ENCODE assay signal across 18 mouse cellular contexts in the genomic region with DNA sequence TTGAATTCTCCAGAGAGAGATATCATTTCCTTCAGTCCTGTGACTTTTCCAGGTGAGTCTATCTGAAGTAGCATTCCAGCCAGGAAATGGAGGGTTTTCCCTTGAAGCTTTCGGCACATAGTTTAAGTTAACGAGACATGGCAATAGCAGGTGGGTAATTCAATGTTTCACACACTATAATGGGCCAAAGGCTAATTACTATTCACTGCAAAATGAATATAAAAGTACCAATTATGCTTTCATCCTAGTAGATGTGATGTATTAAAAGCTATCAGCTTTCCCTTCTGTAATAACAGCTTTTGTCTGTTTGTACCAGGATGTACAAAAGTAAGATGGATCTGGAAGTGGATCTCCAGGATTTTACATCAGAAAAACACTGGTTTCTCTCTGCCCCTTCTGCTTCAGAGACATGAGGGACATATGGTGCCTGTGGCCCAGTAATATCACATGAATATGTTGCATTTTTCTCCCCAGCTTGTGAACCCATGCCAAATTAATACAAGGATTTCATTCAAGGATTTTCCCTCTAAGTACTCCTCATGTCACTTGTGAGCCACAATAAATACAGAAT.
"Had no signal": no experiment of that assay in that cellular context is flagged by ENCODE, and none has a peak within 500 bp of the region (broad histone marks: within the 10 kb centered on the region; RNA-seq: fewer than 3 reads in every experiment).

No protein-coding gene starts in this region.

- H3K4me2 ChIP-seq: kidney, embryonic 15.5 days; liver, embryonic 13.5 days; midbrain, embryonic 11.5 days; midbrain, embryonic 15.5 days; neural tube, embryonic 13.5 days; stomach, embryonic 15.5 days had no signal

- H3K9ac ChIP-seq: kidney, embryonic 15.5 days; liver, embryonic 13.5 days; midbrain, embryonic 15.5 days; neural tube, embryonic 13.5 days; stomach, embryonic 15.5 days had no signal

- DNase-seq: kidney, postnatal 10 days; kidney, postnatal 36 days; layer of hippocampus, postnatal 36 days; liver, embryonic 13.5 days; lung, adult 2 months; lung, postnatal 14 days; lung, postnatal 4 days; right cerebral cortex, adult 18-20 months; right cerebral cortex, postnatal 14 days; right cerebral cortex, postnatal 4 days; thymus, postnatal 25 days had no signal

- ATAC-seq: midbrain, embryonic 15.5 days had no signal

- H3K4me1 ChIP-seq: kidney, embryonic 15.5 days; liver, embryonic 13.5 days; midbrain, embryonic 15.5 days; neural tube, embryonic 13.5 days; stomach, embryonic 15.5 days had no signal

- H3K4me3 ChIP-seq: kidney, embryonic 15.5 days; left cerebral cortex, adult 2 months; liver, embryonic 13.5 days; midbrain, embryonic 15.5 days; myocyte; neural tube, embryonic 13.5 days; stomach, embryonic 15.5 days had no signal

- H3K27ac ChIP-seq: kidney, embryonic 15.5 days; left cerebral cortex, adult 2 months; liver, embryonic 13.5 days; midbrain, embryonic 15.5 days; neural tube, embryonic 13.5 days; stomach, embryonic 15.5 days had no signal

- H3K9me3 ChIP-seq: kidney, embryonic 15.5 days; liver, embryonic 13.5 days; midbrain, embryonic 15.5 days; neural tube, embryonic 13.5 days; stomach, embryonic 15.5 days had no signal

- H3K36me3 ChIP-seq: kidney, embryonic 15.5 days; liver, embryonic 13.5 days; midbrain, embryonic 15.5 days; neural tube, embryonic 13.5 days; stomach, embryonic 15.5 days had no signal

- H3K27me3 ChIP-seq: kidney, embryonic 15.5 days; liver, embryonic 13.5 days; midbrain, embryonic 15.5 days; neural tube, embryonic 13.5 days; stomach, embryonic 15.5 days had no signal
